ENCODE assay signal across 18 mouse cellular contexts in the genomic region with DNA sequence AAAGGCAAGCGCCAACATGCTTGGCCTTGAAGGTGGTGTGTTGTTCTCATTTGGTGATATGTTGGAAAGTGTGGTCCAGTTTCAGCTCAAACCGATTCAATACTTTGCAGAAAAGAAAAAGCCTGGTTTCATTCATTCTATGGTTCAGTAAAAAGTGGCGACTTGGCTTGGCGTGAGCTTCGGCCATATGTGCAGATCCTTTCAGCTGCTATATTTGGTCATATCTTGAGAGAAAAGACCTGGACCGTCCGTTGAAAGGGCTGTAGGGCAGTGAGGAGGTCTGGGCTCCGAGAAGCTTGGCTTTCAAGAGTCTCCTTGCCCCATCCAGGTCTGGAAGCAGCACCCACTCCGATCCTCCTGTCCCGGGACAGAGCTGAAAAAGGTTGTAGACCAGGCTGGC. TPM values are rescaled to one million over a fixed set of nuclear protein-coding genes. Genes with fewer than 3 reads are reported as not detected.
DNase-seq lines count a peak whose midpoint lies in the region; ATAC-seq and TF ChIP-seq lines count a peak whose summit lies in the region.
"Had no signal": no experiment of that assay in that cellular context is flagged by ENCODE, and none has a peak within 500 bp of the region (broad histone marks: within the 10 kb centered on the region; RNA-seq: fewer than 3 reads in every experiment).

No protein-coding gene starts in this region.

- H3K27me3 ChIP-seq in kidney, embryonic 15.5 days: no peaks in the 10 kb centered on the region
- H3K27me3 ChIP-seq in E14TG2a.4 (ENCODE audit: insufficient read depth, low read length): peaks cover 8% of the 10 kb centered on the region
- H3K27me3 ChIP-seq: embryonic facial prominence, embryonic 12.5 days; Patski had no signal

- no peak for TF ChIP-seq CTCF in E14TG2a.4 (conservative IDR thresholded peaks at IDR 0.05; ENCODE audit: low read length)

- no peak overlapping the region for H3K4me3 ChIP-seq in kidney, embryonic 15.5 days (replicated peaks)
- 0 out of 2 replicates have a peak overlapping the region, but pooled peaks have one; percentile 10 for H3K4me3 ChIP-seq in E14TG2a.4 (replicated peaks; ENCODE audit: low read length)
- H3K4me3 ChIP-seq: embryonic facial prominence, embryonic 10.5 days; embryonic facial prominence, embryonic 12.5 days had no signal

- H3K27ac ChIP-seq in kidney, embryonic 15.5 days: peak overlapping the region; percentile 91; the same call in 1 of the 2 replicates
- H3K27ac ChIP-seq: embryonic facial prominence, embryonic 10.5 days; embryonic facial prominence, embryonic 12.5 days had no signal

- no peak overlapping the region for H3K4me2 ChIP-seq in kidney, embryonic 15.5 days
- H3K4me2 ChIP-seq: embryonic facial prominence, embryonic 12.5 days had no signal

- no peak for ATAC-seq in cerebellum, adult (ENCODE audit: insufficient number of reproducible peaks, low FRiP score, low TSS enrichment)
- no peak for ATAC-seq in kidney, embryonic 15.5 days (replicated peaks; ENCODE audit: low FRiP score)
- ATAC-seq: activated CD4-positive, CD25-positive, alpha-beta regulatory T cell, adult 4 months; forebrain, postnatal 0 days; Patski had no signal

- H3K36me3 ChIP-seq in kidney, embryonic 15.5 days: peaks cover 16% of the 10 kb centered on the region; the same call in 1 of the 2 replicates
- H3K36me3 ChIP-seq in E14TG2a.4 (ENCODE audit: insufficient read depth, low read length): no peaks in the 10 kb centered on the region
- H3K36me3 ChIP-seq: G1E had no signal

- WGBS in kidney, embryonic 15.5 days: 96% methylated on average over 10 of the region's 10 CpGs

- peak; percentile 38 to 52 for DNase-seq in cerebellum, postnatal 25 days
- DNase-seq in kidney, postnatal 36 days: no peak
- peak; percentile 50 for DNase-seq in brain, adult 2 months (ENCODE audit: low read depth, low spot score)
- no peak for DNase-seq in adipocyte (ENCODE audit: low spot score)
- DNase-seq: adrenal gland, adult 2 months; adrenal gland, postnatal 10 days; adrenal gland, postnatal 25 days; cerebellum, adult 11 months; cerebellum, adult 9-10 months had no signal

- H3K9me3 ChIP-seq in kidney, embryonic 15.5 days (replicated peaks): no peaks in the 10 kb centered on the region
- no peaks in the 10 kb centered on the region for H3K9me3 ChIP-seq in E14TG2a.4 (ENCODE audit: low read length)
- H3K9me3 ChIP-seq: embryonic facial prominence, embryonic 10.5 days; embryonic facial prominence, embryonic 12.5 days; G1E had no signal

- H3K4me1 ChIP-seq in kidney, embryonic 15.5 days: peaks cover 49% of the 10 kb centered on the region
- H3K4me1 ChIP-seq in E14TG2a.4 (replicated peaks; ENCODE audit: low read depth, low read length): peaks cover 55% of the 10 kb centered on the region

- H3K9ac ChIP-seq in kidney, embryonic 15.5 days: no peak overlapping the region
- H3K9ac ChIP-seq: forebrain, postnatal 0 days had no signal

RNA-seq across cellular contexts. Expression of a gene that starts 24.2 kb away (rescaled TPM):
- polyA plus RNA-seq in kidney, embryonic 15.5 days (2015; fragmentation: Nextera tagmentation; extraction: Ambion mirVana): 42.0 and 43.2 TPM in 2 replicates
- polyA plus RNA-seq: G1E had no signal

RNA-seq across cellular contexts. Expression of a gene that starts 44.4 kb away (rescaled TPM):
- polyA plus RNA-seq in kidney, embryonic 15.5 days (2015; fragmentation: Nextera tagmentation; extraction: Ambion mirVana): 0.22 and 0.33 TPM in 2 replicates
- polyA plus RNA-seq: embryonic facial prominence, embryonic 10.5 days; G1E had no signal

Comparison
In these comparisons a context has a peak if more than half of its experiments do, and no peak if none do; other contexts are left out.
1. DNase-seq: peak in cerebellum, postnatal 25 days (2 of 2) and brain, adult 2 months (single experiment); none in kidney, postnatal 36 days (0 of 2) and adipocyte (single experiment).